Mouse (Mus musculus) layer of hippocampus, adult 9-10 months (tissue): ENCODE results near the gene Sun3.

Experiments
- DNase-seq: peaks from one replicate; pipeline ENCODE4 v3.0.0; 2022; ENCODE audit warnings: low spot score

Gene Sun3

GRCm38 (mm10) chr11:8983237-8983861 is 65.4 kb downstream of the Sun3 start:
- peak; percentile 40 for DNase-seq

- no peak for DNase-seq
Measured at GRCm38 (mm10) chr11:8978154-8978553, 70.6 kb downstream of the Sun3 start.

- DNase-seq: no peak
Measured at GRCm38 (mm10) chr11:8973166-8973565, 75.6 kb downstream of the Sun3 start, which contains the start of gene Pkd1l1. Gene Pkd1l1 (minus strand): TSS chr11:8973266.

GRCm38 (mm10) chr11:8972093-8972492 is 76.7 kb downstream of the Sun3 start:
- DNase-seq: no peak

GRCm38 (mm10) chr11:8970509-8970908 is 78.3 kb downstream of the Sun3 start:
- DNase-seq: no peak

- no peak for DNase-seq
Measured at GRCm38 (mm10) chr11:8968094-8968493, 80.7 kb downstream of the Sun3 start.
